Mouse (Mus musculus) adrenal gland, adult 2 months (tissue): Measurements from ENCODE around the gene Grm4. TPM values are rescaled to one million over a fixed set of nuclear protein-coding genes. Genes with fewer than 3 reads are reported as not detected.
A peak's percentile ranks its signal among the peaks of the same experiment; 100 is the strongest.

ENCODE experiments used
- DNase-seq: peaks from one replicate; pipeline ENCODE4 v3.0.0; 2021
- polyA plus RNA-seq: library from polyadenylated mRNA; depleted of rRNA; stranded (reverse); fragments of >200 nt; gene quantifications from 2 replicates; pipeline ENCODE4 v1.2.3, GENCODE M21; 2012
- total RNA-seq, 2 experiments: library from RNA; stranded (reverse); gene quantifications; 2 replicates each; pipeline ENCODE4 v1.2.3; 2021

Grm4 gene
- total and polyA plus RNA-seq, 3 experiments, result 0.08 to 9.0 (median 5.5) TPM

DNA sequence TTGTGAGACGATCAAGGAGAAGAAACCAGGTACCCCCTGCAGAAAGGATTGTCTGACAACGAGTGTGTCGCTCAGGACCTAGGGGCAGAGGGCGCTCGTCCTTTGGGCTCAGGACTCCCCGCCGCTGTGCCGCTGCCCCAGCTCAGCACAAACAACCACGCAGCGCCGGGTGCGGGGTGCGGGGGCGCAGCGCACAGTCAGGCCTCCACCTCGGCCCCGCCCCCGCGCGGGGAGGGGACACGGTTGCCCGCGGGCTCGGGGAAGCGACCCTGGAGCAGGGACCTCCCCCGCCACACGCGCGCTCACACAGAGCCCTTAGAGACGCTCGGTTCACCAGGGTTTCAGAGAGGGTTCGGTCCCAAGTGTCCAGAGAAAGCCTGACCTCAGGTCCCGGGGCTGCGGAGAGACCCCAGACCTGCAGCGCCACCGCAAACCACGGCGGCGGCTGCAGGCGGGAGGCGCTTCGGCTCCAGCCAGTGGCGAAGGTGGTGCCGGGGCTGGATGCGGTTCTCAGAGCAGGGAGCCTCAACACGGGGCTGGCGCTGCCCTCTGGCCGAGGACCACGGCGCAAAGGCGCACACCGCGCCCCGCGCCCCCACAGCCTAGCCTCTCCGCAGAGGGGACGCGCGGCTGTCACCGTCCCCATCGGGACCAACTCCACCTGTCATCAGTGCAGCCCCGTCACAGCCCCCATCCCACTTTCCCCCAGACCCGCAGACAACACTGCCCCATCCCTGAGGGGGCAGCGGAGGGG lies 9.2 kb downstream of the Grm4 start:
- DNase-seq, result peak; percentile 36

GRCm38 (mm10) chr17:27511125-27511735 lies 10.0 kb downstream of the Grm4 start:
- DNase-seq, result no peak

DNA sequence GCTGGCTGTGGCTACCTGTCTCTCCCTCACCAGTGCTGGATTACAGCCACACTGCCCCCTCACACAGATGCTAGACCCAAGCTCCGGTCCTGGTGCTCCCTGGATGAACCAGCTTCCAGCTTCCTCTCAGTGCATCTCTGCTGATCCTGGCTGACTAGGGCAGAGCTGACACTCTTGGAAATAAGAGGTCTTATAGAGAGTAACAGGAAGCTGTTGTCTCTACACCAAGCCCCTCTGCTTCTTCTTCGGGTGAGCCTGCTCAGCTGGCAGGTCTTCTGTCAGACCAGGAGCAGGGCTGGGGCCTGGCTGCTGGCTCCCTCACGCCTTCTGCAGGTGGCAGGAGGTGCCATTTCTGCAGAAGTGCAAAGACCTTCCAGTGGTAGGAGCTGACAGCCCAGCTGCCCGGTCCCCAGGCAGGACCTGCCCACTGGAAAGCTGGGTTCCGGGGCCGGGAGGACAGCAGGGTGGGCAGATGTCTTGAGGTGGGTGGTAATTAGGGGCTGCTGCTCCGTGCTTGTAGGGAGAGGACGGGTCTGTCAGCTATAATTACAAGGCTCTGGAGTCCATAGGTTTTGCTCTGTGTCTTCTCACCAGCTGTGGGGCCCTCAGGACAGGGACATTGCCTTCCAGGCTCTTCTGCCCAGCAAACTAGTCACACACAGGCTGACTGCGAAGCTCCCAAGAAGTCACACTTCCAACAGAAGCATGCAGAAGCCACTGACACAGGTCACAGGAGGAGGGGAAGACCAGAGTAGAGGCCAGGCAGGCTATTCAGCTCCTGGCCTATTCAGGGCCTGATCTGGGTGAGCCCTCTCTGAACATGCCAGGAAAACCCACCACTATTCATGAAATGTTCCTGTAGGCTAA lies 10.7 kb downstream of the Grm4 start:
- DNase-seq, result no peak

GRCm38 (mm10) chr17:27509056-27509455 lies 12.1 kb downstream of the Grm4 start:
- DNase-seq, result no peak

GRCm38 (mm10) chr17:27508513-27508912 lies 12.7 kb downstream of the Grm4 start:
- no peak for DNase-seq

GRCm38 (mm10) chr17:27508002-27508401 lies 13.2 kb downstream of the Grm4 start:
- no peak for DNase-seq

DNA sequence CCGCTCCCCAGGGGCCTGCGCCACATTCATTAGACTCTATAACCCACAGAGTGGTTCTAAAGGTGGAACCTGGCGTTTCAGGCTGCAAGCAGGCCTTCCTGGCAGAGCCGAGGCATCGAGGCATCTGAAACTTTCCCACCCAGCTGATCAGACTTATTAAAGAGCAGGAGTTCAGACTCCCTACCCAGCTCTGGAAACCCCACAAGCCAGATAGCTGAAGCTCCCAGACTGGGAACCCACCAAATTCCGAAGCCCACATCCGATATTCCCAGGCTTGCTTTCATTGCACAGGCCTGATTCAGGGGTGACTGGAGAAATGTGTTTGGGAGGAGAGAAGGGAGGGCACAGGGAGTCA lies 13.6 kb downstream of the Grm4 start:
- no peak for DNase-seq

GRCm38 (mm10) chr17:27506871-27507590 lies 14.2 kb downstream of the Grm4 start:
- no peak for DNase-seq

DNA sequence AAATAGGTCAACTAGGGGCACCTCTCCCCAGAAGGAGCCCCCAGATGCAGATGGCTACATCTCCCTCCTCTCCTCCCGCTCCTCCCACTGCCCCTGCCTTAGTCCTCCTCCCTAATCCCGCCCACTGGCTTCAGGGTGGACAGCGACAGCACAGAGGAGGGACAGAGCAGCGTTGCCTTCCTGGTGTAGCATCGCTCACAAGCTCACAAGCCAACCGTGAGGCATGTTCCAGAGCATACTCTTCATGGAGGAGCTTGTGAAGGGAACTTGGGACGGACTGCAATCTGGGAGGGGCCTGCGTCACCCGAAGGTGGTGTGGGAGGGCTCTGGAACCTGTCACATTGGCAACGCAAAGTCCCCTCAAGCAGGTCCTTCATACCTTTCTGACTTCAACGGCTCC lies 14.8 kb downstream of the Grm4 start:
- DNase-seq, result no peak

- no peak for DNase-seq
Observed at GRCm38 (mm10) chr17:27505221-27505881, 15.9 kb downstream of the Grm4 start.

- DNase-seq, result no peak
Observed at GRCm38 (mm10) chr17:27503869-27504268, 17.3 kb downstream of the Grm4 start.

DNA sequence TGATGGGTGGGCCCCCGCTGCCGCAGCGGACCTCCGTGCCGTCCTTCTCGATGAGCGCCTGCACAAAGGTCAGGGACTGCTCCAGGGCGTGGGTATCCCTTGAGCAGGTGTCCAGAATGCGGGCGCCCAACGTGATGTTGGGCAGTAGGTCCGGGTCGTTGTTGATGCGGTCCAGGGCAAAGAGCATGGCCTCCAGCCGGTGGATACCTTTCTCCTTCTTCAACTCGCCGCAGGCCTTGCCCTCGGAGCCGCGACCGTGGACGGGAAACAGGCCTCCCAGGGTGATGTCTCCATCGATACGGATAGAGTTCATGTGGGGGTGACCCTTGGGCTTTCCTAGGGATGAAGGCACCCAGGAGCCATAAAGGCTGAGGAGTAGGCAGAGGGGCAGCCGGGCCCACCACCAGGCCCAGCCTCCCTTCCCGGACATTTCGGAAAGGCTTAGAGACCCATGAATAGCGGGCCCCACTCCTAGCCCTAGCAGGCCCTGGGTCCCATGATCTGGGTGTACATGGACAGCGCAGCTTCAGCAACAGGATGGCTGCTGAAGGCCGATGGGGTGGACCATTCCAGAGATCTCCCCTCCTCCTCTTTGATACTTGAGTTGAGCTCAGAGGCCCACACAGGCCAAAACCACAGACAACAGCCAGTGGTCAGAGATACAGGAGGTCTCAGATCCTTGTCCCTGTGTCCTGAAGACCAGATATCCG lies 18.3 kb downstream of the Grm4 start:
- no peak for DNase-seq

GRCm38 (mm10) chr17:27502288-27502687 lies 18.9 kb downstream of the Grm4 start:
- no peak for DNase-seq

DNA sequence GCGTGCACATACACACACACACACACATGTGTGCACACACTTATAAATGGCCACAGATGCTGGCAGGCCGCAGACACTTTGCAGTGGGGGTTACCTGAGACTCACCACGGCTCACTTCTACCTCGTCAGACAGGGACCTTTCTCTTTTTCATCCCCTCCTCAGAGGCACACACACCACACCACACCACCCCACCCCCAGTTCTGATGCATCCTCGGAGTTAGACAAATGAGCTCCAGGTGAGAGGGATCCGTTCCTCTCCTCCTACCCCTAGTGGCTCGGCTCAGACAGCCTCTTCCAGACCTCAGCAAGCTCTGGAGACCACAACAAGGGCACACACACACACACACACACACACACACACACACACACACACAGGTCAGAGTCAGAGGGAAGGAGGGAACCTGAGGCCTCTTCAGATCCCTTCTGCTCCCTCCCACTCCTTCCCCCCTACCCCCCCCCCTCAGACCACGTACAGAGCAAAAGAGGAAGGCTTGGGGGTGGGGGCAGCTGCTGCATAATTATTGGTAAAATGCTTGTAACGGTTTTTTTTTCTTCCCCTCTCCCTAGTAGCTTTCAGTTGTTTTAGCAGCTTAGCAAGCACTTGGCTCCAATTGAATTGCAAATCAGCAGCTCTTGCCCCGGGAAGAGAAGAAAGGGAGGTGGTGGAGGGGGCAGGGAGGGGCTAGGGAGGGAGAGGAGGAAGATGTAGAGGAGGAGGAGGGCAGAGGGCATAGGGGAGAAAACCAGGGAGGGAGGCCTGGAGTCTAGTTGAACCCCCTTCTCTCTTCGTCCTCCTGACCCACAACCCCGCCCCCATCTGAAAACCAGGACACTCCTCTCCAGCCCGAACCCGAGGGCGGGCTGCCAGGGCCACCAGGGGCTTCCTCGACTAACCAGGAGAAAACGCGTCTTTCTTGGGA lies 19.6 kb downstream of the Grm4 start:
- DNase-seq, result peak; percentile 19

DNA sequence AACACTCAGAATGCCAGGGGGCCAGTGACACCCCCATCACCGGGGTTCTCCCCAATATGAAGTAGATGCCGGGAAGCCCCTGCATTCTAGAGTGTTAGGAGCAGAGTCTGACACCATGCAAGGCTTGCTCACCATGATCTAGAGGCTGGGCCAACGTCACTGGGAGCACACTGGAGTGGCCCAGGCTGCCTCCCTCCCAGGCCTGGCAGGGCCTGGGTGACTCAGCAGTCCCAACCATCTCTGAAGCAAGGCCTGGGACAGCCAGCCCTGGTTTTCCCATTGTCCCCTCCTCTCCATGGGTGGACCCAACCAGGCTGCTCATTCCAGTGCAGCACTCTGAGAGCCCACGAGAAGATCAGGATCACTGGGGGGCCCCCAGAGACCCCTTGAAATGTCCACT lies 20.4 kb downstream of the Grm4 start:
- peak; percentile 18 for DNase-seq

DNA sequence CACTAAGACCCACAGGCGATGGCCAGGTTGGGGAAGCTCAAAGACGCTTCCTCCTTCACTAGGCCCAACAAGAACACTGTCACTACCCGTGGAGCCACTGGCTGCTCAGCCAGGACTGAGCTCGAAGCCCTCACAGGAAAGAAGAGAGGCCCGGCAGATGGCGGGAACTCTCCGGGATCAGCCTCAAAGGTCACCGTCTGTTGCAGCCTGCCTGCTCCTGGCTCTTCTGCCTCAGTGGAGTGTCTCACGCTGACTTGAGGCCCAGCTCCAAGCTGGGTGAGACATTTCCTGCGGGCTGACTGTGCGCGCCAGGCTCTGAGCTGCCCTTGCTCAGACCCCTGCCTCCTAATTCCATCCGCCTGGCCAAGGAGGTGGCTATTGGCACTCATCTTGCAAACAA lies 22.1 kb downstream of the Grm4 start:
- DNase-seq, result no peak

DNA sequence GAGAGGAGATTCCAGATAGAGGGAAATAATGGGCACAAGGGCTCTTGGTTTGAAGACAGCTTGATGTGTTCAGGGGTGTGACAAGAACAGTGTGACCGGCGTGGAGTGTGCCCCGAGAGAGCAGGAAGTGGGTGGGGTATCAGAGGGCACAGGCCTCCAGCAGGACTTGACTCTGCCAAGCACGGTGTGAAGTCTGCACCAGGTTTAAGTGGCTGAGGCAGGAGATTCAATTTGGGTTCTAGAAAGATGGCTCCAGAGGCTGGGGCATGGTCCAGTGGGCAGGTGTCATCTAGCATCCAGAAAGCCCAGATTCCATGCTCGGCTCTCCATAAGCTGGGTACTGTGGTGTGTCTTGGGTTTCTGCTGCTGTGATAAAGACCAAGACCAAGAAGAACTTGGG lies 23.4 kb downstream of the Grm4 start:
- DNase-seq, result no peak

GRCm38 (mm10) chr17:27495008-27495540 lies 26.1 kb downstream of the Grm4 start:
- DNase-seq, result no peak

DNA sequence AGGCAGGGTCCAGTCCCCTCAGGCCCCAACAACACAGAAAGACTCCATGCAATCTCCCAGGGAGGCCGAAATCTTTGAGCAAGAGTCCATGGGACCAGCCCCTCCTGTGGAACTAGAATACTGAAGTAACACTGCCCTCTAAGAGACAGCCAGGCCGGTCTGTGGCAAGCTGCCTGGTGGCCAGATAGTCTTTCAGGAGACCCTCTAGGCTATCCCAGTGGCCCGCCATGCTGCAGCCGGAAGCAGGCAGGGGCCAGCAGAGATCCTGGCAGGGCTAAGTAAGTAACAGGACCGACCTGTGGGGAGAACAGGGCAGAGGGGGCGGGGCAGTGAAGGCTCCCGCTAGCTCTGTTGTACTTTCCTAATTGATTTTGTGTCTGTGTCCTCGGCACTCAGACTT lies 27.2 kb downstream of the Grm4 start:
- no peak for DNase-seq

- no peak for DNase-seq
Observed at GRCm38 (mm10) chr17:27493389-27493788, 27.8 kb downstream of the Grm4 start.
